Mouse (Mus musculus) left cerebral cortex, postnatal 4 days (tissue): ENCODE results near the gene Traf3ip2. TPM values are rescaled to one million over a fixed set of nuclear protein-coding genes. Genes with fewer than 3 reads are reported as not detected.

Experiments
- DNase-seq: peaks from one replicate; pipeline ENCODE4 v3.0.0-alpha.2; 2022
- intact Hi-C: fragments of 180-260 bp; cut with DNase I; formaldehyde crosslinking; loops from one replicate; pipeline ENCODE4 v1.15.1; 2025
- total RNA-seq, 2 experiments: library from RNA; stranded (reverse); gene quantifications; 2 replicates each; pipeline ENCODE4 v1.2.3; 2021

The Traf3ip2 gene
- total RNA-seq, 2 experiments from 2014 or later = 0.52 to 1.5 TPM

DNA sequence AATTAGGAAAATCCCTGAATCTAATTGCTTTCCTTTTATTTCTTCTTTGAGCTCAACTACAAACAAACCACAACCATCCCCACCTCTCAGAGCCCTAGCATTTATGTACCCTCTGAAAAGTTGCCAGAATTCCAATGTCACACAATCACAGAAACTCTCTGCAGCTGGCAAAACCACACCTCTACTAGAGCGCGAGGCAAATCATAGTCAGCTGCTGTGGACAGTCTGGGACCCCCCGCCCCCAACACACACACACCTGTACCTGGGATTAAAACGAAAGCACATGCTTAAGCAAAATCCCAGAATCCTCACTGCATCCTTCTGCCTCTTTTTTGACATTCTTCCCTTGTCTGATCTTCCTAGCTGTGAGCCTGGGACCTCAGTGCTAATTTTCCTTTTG lies 13.1 kb upstream of the Traf3ip2 start:
- DNase-seq = no peak
- intact Hi-C loops = no loop called here

DNA sequence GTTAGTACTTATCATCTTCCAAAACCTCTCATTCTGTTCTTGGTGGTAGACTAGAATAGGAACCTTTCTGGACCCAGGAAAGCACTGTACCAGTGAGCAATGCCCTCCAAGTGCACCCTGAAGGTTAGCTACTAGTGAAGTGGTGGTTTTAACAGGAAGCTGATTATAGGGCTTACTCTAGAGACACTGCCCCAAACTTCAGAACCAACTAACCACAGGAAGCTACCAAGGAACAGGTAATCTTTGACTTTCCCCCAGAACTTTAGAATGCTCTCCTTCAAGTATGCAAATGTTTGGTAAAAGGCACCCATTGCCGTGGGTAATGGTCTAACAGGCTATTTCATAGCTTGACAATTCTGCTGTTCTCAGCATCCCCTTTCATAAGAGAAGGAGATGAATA lies 12.6 kb upstream of the Traf3ip2 start:
- intact Hi-C loops = no loop called here
- no peak for DNase-seq

DNA sequence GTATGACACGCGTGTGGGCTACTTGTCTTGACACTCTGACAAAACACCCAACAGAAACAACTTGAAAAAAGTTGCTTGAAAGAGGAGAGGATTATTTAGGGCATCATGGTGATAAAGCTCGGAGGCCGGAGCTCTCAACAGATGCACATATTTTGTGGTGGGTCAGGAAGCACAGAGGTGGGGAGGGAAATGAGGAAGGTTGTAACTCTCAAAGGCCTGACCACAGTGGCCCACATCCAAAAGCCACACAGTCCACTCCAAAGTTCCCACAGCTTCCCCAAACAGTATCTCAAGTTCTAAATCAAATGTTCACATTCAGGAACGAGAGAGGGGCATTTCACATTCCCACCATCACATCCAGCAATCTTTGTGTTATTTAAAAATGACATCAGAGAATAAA lies 11.7 kb upstream of the Traf3ip2 start:
- DNase-seq = no peak
- intact Hi-C loops = no loop called here

DNA sequence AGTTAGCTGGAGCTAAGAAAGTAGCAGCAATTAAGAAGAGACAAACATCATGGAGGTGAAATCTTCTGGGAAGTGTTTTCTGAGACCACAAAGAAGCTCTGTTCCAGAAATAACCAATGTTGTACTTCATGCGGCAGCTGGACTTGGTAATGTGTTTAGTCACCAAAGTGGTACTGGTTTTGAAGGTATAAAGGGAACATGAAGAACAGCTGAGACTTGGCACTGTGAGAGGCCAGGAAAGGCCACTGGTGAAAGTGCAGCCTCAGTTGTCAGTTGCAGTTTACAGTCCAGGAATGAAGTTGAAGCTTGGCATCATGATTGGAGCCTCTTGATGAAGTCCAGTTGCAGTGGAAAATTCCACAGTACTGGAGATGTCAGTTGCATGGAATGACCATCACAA lies 6.3 kb upstream of the Traf3ip2 start:
- DNase-seq = no peak
- intact Hi-C loops = no loop called here

DNA sequence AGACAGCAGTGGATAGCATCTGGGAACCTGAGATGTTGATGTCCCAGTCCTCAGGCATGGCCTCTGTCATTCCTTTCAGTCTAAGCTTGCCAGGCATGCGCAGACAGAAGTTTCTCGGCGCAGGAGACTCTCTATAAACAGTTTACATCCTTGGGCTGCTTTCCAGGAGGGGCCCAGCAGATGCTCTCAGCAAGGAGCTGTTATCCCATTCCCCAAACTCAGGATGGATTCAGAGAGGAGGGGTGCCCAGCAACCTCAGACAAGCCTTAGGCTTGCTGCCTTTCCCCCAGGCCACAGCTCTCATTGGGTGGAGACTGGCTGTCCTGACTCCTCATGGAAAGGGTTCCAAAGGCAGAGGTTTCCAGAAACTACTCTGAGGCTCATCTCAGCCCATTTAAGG lies 1.5 kb upstream of the Traf3ip2 start:
- DNase-seq = no peak
- intact Hi-C loops = no loop called here

DNA sequence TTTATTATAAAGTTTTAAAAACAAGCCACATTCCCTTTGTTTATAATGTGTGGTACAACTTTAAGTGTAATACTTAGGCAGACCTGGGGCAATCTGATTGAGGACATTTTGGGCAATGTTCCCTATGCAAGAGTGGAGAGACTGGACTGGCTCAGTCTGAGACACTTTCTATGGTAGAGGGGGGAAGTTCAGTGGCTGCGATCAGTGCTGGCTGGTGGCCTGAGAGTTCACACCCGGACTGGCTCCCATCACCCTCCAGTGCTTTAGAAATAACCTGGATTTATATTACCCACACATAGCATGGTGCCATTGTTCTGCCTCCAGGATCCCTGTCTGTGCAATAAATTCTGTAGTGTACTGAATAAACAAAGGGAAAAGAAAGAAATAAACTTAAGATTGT lies 603 bp upstream of the Traf3ip2 start:
- no peak for DNase-seq
- intact Hi-C loops = no loop called here

DNA sequence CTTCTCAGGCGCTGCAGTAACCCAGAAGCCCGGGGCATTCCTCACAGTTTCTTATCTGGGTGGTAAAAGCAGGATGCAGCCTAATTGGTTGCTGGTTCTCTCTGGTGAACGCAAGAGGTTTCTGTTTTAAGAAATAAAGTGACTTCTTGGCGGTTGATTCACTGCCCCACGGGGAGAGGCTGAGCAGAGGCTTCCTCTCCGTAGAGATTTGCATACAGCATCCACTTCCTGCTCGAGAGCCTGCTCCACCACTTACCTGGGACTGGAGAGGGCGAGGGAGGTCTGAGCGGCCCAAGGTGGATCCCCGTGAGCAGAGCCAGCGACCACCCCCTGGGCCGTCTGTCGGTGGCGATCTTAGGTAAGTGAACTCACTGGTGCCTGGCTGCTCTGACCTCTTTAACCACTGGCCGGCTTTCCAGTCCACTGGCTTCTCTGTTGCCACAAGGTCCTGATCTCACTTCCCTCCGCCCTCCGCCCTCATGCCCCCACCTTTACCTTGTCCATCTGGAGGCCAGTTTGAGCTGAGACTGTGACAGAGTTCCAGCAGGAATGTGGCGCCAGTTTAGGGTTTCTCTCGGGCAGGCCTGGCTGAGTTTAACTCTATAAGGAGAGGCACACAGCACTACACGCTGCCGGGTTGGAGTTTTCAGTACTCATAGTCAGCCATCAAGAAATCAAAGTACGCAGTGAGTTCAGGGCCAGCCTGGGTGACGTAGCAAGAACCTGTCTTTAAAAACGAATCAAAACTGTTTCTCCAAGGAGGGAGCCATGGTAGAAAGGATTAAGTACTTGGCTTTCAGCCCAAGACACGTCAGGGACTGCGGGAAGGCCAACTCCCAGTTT lies 476 bp downstream of the Traf3ip2 start:
- intact Hi-C loops = no loop called here
- peak; percentile 37 for DNase-seq

DNA sequence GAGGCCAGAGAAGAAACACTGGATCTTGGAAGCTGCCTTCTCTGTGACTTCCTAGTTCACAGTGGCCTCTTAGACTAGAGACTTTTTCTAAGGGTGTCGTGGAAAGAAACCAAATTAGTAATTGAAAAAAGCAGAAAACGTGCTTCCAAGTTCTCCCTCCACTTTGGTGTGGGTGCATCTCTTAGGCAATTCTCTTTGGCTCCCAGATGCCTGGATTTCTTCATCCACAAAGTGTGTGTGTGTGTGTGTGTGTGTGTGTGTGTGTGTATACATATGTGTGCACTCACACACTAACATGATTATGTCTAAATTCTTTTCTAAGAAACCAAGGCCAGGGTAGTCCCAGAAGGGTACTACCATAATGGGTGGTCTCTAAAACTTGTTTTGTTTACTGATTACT lies 1.2 kb downstream of the Traf3ip2 start:
- intact Hi-C loops = no loop called here
- DNase-seq = no peak

DNA sequence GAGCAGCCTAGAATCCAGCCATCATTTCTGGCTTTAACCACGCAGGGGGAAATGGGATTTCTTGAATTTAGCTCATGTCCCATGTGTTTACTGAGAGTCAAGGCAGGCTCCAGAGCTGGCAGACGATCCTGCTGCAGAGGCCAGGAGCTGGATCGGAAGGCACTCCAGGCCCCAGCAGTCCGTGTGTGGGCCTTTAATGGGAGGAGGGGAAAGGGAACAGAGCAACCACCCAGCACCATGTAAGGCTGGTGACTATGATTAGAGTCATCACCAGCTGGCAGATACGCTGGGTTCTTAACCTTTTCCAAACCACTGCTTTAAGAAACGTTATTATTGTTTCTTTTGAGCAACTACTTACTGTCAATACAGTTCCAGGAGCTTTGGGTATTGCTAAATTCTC lies 1.9 kb downstream of the Traf3ip2 start:
- peak; percentile 73 for DNase-seq
- intact Hi-C loops = no loop called here

DNA sequence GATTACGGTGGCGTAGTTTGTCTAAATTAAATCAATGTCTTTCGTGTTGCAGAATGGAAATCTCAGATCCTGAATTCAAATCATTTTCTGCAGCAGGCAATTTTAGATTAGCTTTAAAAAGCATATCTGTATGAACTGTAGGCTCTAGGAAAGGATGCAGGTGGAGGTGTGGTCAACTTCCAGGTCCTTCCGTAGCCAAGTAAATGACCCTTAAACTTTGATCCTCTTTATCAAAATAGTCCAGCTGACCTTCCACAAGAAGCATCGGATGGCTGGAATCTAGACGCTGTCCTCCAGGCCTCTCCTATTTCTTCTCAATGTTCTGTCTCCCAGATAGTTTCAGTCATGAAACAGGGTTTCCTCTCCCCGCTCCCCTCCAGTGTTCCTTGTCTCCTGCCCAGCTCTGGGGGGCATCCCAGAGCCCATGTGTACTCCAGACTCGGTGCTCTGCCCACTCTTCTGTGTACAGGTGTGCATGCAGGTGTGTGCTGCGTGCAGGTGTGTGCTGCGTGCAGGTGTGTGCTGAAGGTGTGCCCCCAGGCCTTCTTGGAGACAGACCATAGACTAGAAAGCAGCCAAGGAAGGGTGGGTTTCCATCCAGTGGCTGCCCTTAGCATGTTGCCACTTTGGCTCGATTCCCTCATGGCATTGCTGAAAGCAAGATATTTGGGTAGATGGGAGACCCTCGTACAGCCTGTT lies 2.9 kb downstream of the Traf3ip2 start:
- DNase-seq = no peak
- intact Hi-C loops = no loop called here

DNA sequence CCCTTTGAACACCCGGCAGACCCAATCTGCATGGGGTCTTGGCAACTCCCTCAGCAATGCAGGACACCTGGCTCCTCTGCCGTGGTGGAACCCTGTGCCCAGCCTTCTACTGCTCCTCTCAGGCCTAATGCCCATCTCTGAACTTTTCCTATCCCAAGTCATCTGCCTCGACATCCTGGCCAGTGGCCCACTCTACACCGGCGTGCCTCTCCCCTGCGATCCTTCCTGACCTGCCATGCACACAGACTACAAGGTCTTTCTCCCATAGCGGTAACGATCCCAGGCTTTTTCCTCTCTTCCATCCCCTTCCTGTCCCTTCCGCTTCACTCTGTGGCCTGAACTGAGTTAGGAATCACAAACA lies 3.5 kb downstream of the Traf3ip2 start:
- DNase-seq = no peak
- intact Hi-C loops = no loop called here

DNA sequence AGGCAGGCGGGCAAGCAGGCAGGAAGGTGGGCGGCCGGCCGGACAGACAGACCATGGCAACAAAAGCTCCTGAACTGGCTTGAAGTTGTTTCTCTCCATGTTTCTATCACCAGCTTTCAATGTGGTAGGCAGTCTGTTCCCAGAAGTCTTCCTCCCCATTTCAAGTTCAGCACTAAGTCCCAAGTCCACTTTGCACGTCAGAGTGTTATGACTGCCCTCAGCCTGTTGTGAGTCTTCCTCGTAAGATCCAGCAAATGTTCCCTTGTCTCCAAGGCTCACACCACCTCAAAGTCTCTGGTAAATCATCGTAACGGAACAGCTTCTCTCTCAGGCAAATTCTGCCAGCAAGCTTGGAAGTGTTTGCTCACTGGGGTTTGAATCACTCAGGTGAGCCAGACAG lies 3.9 kb downstream of the Traf3ip2 start:
- intact Hi-C loops = no loop called here
- no peak for DNase-seq

DNA sequence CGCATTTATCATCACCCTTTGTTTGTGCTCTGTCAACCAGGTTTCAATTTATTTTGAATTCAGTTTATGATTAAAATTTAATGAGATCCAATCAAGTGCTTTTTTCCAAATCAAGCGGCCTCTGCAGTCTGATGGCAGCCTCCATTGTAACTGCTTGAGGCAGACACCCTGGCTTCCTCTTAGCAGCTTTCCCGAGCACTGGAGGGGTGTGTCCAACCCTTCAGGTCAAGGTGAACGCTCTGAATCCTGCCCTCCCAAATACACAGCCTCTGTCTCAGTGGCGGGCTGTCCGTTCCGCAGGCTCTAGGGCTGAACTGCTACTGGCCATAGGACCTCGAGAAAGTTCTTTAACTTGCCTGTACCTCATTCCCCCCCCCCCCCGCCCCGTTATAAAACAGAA lies 5.7 kb downstream of the Traf3ip2 start:
- intact Hi-C loops = no loop called here
- no peak for DNase-seq

DNA sequence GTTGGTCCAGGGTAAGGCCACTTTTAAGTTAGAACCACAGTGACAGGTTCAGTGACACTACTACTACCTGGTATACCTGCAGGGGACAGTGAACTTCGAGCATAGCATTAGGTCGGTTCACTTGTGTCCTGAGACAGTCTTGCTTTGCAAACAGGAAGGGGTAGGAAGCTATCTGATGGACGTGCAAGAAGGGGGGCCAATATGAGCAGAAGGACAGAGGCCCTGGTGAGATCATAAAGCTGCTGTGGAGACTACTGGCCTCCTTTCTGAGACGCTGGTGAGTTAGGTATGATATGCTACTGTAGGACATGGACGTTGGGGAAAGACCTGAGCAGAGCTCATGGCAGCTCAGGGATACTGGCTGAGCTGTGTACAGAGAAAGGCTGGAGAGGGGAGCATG lies 7.9 kb downstream of the Traf3ip2 start:
- intact Hi-C loops = no loop called here
- DNase-seq = no peak

DNA sequence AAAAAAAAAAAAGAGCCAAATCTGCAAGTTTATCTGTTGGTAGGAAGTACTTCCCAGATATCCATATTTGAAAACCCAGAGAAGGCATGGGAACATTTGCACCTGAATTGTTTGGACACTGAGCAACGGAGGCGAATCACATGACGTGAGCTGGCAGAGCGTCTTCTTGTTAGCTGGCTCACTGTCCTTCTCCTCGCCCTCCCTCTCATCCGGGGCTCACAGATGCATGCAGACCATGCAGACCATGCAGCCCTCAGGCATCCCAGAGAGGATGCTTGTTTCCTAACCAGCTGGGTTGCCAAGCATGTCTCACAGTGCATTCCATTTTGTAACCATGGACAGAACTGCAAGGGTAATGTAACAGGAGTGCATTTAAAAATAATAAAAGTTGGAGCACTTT lies 11.1 kb downstream of the Traf3ip2 start:
- intact Hi-C loops = no loop called here
- DNase-seq = peak; percentile 52

DNA sequence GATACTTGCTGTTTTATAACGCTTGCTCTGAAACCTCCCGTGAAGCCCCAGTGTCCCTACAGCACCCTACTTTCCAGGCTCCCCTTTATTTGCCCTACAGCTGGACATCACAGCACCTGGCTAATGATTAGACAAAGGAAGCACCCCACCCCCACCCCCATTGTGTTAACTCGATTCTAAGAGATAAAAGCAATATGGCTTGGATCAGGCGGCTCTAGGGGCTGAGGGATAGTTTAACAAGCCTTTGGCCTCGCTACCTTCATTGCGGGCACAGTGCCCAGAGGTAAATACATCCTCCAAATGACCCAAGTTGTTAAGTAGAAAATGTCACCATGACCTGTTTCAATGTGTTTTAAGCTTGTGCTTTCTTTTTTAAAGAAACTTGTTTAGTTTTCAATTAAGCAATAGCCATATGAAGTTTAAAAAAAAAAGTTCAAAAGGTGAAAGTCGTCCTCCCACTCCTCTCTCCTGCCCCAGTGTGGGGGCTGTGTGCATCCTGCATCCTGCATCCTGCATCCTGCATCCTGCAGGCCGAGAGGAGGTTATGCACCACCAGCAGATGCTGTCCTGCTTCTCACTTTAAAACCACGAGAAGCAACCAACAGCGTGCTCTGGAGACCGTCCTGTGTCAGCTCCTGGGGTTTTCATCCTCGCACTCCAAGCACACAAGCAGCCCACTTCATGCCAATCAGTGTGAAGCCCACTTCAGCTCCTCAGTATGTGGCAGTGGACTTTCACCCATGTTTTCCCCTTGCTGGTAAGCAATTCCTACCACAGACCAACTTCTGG lies 12.3 kb downstream of the Traf3ip2 start:
- intact Hi-C loops = no loop called here

DNA sequence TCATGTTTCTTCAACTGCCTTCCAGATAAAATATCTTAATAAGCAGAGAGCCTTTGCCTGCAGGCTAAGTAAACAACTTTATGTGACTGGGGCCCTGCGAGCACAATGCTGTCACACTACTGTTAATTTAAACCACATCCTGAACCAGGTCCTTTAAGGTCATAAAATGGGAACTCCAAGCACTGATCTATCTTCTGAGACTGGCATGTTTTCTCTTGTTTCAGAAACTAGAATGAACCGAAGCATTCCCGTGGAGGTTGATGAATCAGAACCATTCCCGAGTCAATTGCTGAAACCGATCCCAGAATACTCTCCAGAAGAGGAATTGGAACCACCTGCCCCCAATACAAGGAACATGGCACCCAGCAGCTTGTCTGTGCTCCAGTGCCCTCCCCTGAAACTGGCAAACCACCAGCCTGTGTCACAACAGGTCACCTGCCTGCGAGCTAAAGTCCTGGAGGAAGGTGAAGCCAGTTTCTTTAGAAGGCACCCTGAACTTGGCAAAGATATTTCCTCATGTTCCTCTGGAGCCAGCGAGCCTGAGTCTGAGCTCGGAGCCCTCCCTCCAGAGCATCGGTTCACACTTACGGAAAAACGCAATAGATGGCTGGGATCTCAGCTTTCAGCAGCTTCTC lies 13.0 kb downstream of the Traf3ip2 start:
- DNase-seq = no peak
- intact Hi-C loops = no loop called here

More for the DNA sequence above, 12.3 kb downstream of the Traf3ip2 start:
- DNase-seq = no peak

DNA sequence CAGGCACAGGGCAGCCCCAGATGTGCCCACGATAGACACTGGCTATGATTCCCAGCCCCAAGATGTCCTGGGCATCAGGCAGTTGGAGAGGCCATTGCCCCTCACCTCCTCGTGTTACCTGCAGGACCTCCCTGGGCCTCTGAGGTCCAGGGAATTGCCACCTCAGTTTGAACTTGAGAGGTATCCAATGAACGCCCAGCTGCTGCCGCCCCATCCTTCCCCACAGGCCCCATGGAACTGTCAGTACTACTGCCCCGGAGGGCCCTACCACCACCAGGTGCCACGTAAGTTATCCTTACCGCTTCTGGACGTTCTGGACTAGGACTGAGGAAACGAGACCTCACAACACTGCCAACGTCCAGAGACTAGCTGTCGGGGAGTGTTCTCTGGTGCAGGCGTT lies 13.6 kb downstream of the Traf3ip2 start:
- no peak for DNase-seq
- intact Hi-C loops = no loop called here

DNA sequence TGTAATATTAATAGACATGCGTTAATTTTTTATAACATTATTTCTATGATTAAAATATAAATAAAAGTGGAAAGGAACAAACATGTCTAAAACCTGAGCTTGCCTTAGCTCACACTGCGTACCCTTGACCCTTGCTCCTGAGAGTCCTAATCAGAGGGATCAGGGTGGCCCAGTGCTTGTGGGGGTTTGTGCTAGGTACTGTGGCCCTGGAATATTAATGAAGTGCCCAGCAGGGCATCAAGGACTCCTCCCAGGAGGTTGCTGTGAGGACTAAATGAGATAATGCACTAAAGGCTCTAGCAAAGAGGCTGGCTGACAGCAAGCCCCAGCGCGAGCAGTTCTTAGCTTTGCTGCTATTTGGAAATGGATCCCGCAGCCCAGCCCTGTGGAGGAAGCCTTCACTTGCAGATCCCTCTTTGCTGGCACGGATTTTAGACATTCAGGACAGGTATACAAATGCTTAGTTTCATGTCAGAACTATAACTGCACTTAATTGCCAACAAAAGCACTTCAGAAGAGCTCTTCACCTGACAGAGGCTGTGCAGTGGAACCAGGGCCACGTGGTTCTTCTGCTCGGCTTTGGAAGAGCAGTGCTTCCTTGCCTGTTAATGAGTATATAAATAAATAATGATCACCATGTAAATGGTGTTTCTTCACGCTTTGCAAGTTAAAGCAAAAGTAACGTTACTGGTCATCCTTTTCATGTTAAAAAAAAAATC lies 16.2 kb downstream of the Traf3ip2 start:
- DNase-seq = no peak
- intact Hi-C loops = no loop called here

DNA sequence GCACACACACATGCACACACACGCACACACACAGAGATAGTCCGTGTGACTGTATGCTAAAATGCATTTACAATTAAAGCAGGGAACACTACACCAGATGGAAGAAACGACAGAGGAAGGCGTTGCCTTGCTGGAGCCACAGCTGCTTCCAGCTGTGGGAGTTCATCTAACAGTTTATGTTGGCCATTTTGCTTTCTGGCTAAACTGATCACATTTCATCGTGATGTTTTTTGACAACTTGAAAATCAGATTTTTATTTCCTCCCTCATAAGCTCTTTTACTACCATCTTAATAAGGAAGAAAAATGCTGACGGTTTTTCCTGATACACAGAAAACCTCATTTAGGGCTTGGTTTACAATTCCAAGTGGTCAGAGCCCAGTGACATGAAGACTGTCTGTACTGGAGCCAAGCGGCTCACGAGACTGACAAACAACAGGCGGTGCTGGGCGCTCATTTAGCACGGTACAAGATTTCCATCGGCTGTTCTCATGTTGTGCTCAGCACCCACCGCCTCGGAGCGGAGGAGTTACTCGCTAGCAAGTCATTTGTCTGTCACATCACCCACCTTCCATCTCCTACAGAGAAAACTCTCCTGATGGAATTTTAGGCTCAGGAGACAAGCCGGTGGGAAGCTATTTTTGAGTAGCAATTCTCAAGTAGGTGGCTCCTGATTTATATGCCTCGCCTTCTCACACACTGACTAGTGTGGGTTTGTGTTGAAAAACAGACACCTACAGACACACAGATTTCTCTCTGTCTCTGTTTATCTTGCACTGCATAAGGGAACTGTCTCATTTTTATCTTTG lies 17.2 kb downstream of the Traf3ip2 start:
- DNase-seq = peak; percentile 30
- intact Hi-C loops = loop anchor here (10.0 kb wide), 1 partner anchor 85 kb away; no protein-coding TSS in a partner anchor
